Mouse (Mus musculus) kidney, adult 11 months (tissue): ENCODE results near the gene Lsm4.
A peak's percentile ranks its signal among the peaks of the same experiment; 100 is the strongest.

ENCODE experiments used
- DNase-seq: peaks from one replicate; pipeline ENCODE4 v3.0.0; 2022

The Lsm4 gene

GRCm38 (mm10) chr8:70680039-70680438, 7.0 kb downstream of the Lsm4 start:
- peak; percentile 92 for DNase-seq

- no peak for DNase-seq
These were observed 8.4 kb downstream of the Lsm4 start for GRCm38 (mm10) chr8:70681410-70681809.

GRCm38 (mm10) chr8:70682193-70682592, 9.1 kb downstream of the Lsm4 start:
- DNase-seq: no peak

GRCm38 (mm10) chr8:70682692-70683091, 9.6 kb downstream of the Lsm4 start:
- no peak for DNase-seq

GRCm38 (mm10) chr8:70684291-70684690, 11.2 kb downstream of the Lsm4 start:
- no peak for DNase-seq

- peak; percentile 87 for DNase-seq
These were observed 14.5 kb downstream of the Lsm4 start for GRCm38 (mm10) chr8:70687576-70687975.

- DNase-seq: no peak
These were observed 15.1 kb downstream of the Lsm4 start for GRCm38 (mm10) chr8:70688136-70688535.

GRCm38 (mm10) chr8:70689892-70690390, 16.9 kb downstream of the Lsm4 start:
- no peak for DNase-seq

GRCm38 (mm10) chr8:70691230-70691629, 18.2 kb downstream of the Lsm4 start:
- no peak for DNase-seq

GRCm38 (mm10) chr8:70691727-70692231, 18.7 kb downstream of the Lsm4 start:
- peak; percentile 76 for DNase-seq

- DNase-seq: no peak
These were observed 20.6 kb downstream of the Lsm4 start for GRCm38 (mm10) chr8:70693636-70694035.

GRCm38 (mm10) chr8:70695318-70696018, 22.4 kb downstream of the Lsm4 start:
- peak; percentile 71 for DNase-seq

- peak; percentile 73 for DNase-seq
These were observed 23.2 kb downstream of the Lsm4 start for GRCm38 (mm10) chr8:70696019-70696885.

GRCm38 (mm10) chr8:70696946-70697345, 23.9 kb downstream of the Lsm4 start:
- no peak for DNase-seq

- DNase-seq: no peak
These were observed 24.6 kb downstream of the Lsm4 start for GRCm38 (mm10) chr8:70697366-70698250.

- DNase-seq: peak; percentile 99
These were observed 25.5 kb downstream of the Lsm4 start, which contains the start of gene Jund for GRCm38 (mm10) chr8:70698310-70699109. Gene Jund (plus strand): TSS chr8:70698949.

GRCm38 (mm10) chr8:70699116-70699833, 26.2 kb downstream of the Lsm4 start:
- DNase-seq: peak; percentile 61

GRCm38 (mm10) chr8:70699834-70700554, 26.9 kb downstream of the Lsm4 start:
- peak; percentile 82 for DNase-seq

GRCm38 (mm10) chr8:70700555-70700922, 27.5 kb downstream of the Lsm4 start:
- peak; percentile 91 for DNase-seq
